Mouse (Mus musculus) right cerebral cortex, adult 18-20 months (tissue): ENCODE measurements at regions not wholly inside any gene's neighbourhood (a gene's known extent, or its start where the extent isn't known, plus 50 kb on each side); places are given as distances from the start of the nearest gene placed in this dataset.
A peak's percentile ranks its signal among the peaks of the same experiment; 100 is the strongest.
"Not testable (repeated sequence)": the region's sequence is repeated elsewhere in the genome, so short reads cannot be mapped to it uniquely, and the experiment has no call there.

Experiments
- DNase-seq: peaks from one replicate; pipeline ENCODE4 v3.0.0; 2022; ENCODE audit warnings: mixed read lengths

GRCm38 (mm10) chr9:91059460-91059859 lies 302.8 kb upstream of the Zic4 start:
- no peak for DNase-seq

- no peak for DNase-seq
Observed at GRCm38 (mm10) chr9:91069496-91069895, 292.7 kb upstream of the Zic4 start.

- DNase-seq: peak; percentile 15
Observed at GRCm38 (mm10) chr9:91073366-91074174, 288.6 kb upstream of the Zic4 start.

- DNase-seq: no peak
Observed at GRCm38 (mm10) chr9:91074175-91074480, 288.1 kb upstream of the Zic4 start.

- DNase-seq: no peak
Observed at GRCm38 (mm10) chr9:91077490-91077889, 284.7 kb upstream of the Zic4 start.

- no peak for DNase-seq
Observed at GRCm38 (mm10) chr9:91083791-91084190, 278.4 kb upstream of the Zic4 start.

GRCm38 (mm10) chr9:91085923-91086322 lies 276.3 kb upstream of the Zic4 start:
- no peak for DNase-seq

GRCm38 (mm10) chr9:91089348-91089747 lies 272.9 kb upstream of the Zic4 start:
- no peak for DNase-seq

- no peak for DNase-seq
Observed at GRCm38 (mm10) chr9:91091421-91092050, 270.7 kb upstream of the Zic4 start.

- DNase-seq: no peak
Observed at GRCm38 (mm10) chr9:91101614-91102407, 260.4 kb upstream of the Zic4 start.

- DNase-seq: peak; percentile 18
Observed at GRCm38 (mm10) chr9:91122441-91123035, 239.7 kb upstream of the Zic4 start.

- no peak for DNase-seq
Observed at GRCm38 (mm10) chr9:91123208-91123607, 239.0 kb upstream of the Zic4 start.

- no peak for DNase-seq
Observed at GRCm38 (mm10) chr9:91126630-91127245, 235.5 kb upstream of the Zic4 start.

GRCm38 (mm10) chr9:91128491-91128890 lies 233.7 kb upstream of the Zic4 start:
- DNase-seq: not testable (repeated sequence)

- no peak for DNase-seq
Observed at GRCm38 (mm10) chr9:91130111-91130720, 232.0 kb upstream of the Zic4 start.

GRCm38 (mm10) chr9:91131415-91132255 lies 230.6 kb upstream of the Zic4 start:
- DNase-seq: no peak

GRCm38 (mm10) chr9:91132531-91132930 lies 229.7 kb upstream of the Zic4 start:
- no peak for DNase-seq

- no peak for DNase-seq
Observed at GRCm38 (mm10) chr9:91133256-91133920, 228.8 kb upstream of the Zic4 start.

GRCm38 (mm10) chr9:91134325-91134724 lies 227.9 kb upstream of the Zic4 start:
- DNase-seq: no peak

- no peak for DNase-seq
Observed at GRCm38 (mm10) chr9:91135107-91135506, 227.1 kb upstream of the Zic4 start.

GRCm38 (mm10) chr9:91140651-91141050 lies 221.6 kb upstream of the Zic4 start:
- no peak for DNase-seq
